Mouse (Mus musculus) megakaryocyte, embryonic 14.5 days (primary cell): ENCODE measurements around the gene Fam83d. TPM values are rescaled to one million over a fixed set of nuclear protein-coding genes. Genes with fewer than 3 reads are reported as not detected.

ENCODE experiments used
- H3K27me3 ChIP-seq: replicated peaks from 2 replicates; pipeline ENCODE3; 2012; ENCODE audit warnings: inconsistent platforms
- H3K36me3 ChIP-seq: replicated peaks from 2 replicates; pipeline ENCODE3; 2012; ENCODE audit warnings: low read length, inconsistent platforms, mixed read lengths
- H3K4me1 ChIP-seq: 2 replicates; pipeline ENCODE4 v1.6.1; 2012; ENCODE audit warnings: inconsistent platforms
- H3K4me3 ChIP-seq: replicated peaks from 2 replicates; pipeline ENCODE3; 2012; ENCODE audit warnings: moderate library complexity, mild to moderate bottlenecking, inconsistent platforms
- H3K9me3 ChIP-seq: 2 replicates; pipeline ENCODE4 v1.6.1; 2012; ENCODE audit warnings: inconsistent platforms
- FLI1 ChIP-seq: IDR thresholded peaks from 2 replicates; pipeline ENCODE4 v1.6.1; 2012; ENCODE audit warnings: low read length, inconsistent platforms, mixed read lengths
- GATA1 ChIP-seq: IDR thresholded peaks from 3 replicates; pipeline ENCODE4 v1.6.1; 2012; ENCODE audit warnings: mixed read lengths, low read length, inconsistent platforms, borderline replicate concordance
- polyA plus RNA-seq: library from polyadenylated mRNA; stranded (reverse); fragments of >175 nt; gene quantifications from 2 replicates; pipeline ENCODE4 v1.2.3, GENCODE M21; 2012; ENCODE audit warnings: low replicate concordance; ENCODE audit not compliant: insufficient read depth

Fam83d gene
- polyA plus RNA-seq, 1 experiment = 2.8 TPM

- Histone ChIP-seq H3K4me1 (peaks cover 79% of the 10 kb centered on the region), H3K36me3 (peaks cover 53% of the 10 kb centered on the region), H3K27me3 (no peaks in the 10 kb centered on the region), H3K9me3 (no peaks in the 10 kb centered on the region), H3K4me3 (no peak overlapping the region)
- TF ChIP-seq FLI1 (no peak), GATA1 (no peak)
These were observed 4.9 kb downstream of the Fam83d start for GRCm38 (mm10) chr2:158772808-158773207.

- Histone ChIP-seq H3K27me3 (no peaks in the 10 kb centered on the region), H3K4me1 (peaks cover 61% of the 10 kb centered on the region), H3K4me3 (peak overlapping the region; percentile 16), H3K9me3 (no peaks in the 10 kb centered on the region), H3K36me3 (peaks cover 72% of the 10 kb centered on the region)
- no peak for TF ChIP-seq FLI1
- no peak for TF ChIP-seq GATA1
These were observed 7.0 kb downstream of the Fam83d start for GRCm38 (mm10) chr2:158774886-158775285.

- no peaks in the 10 kb centered on the region for H3K9me3 ChIP-seq
- no peak overlapping the region for H3K4me3 ChIP-seq
- H3K4me1 ChIP-seq = peaks cover 44% of the 10 kb centered on the region
- peaks cover 84% of the 10 kb centered on the region for H3K36me3 ChIP-seq
- TF ChIP-seq GATA1 = no peak
- no peak for TF ChIP-seq FLI1
- H3K27me3 ChIP-seq = no peaks in the 10 kb centered on the region
These were observed 8.8 kb downstream of the Fam83d start for GRCm38 (mm10) chr2:158776716-158777115.

- H3K4me3 ChIP-seq = no peak overlapping the region
- H3K36me3 ChIP-seq = peaks cover 85% of the 10 kb centered on the region
- H3K27me3 ChIP-seq = no peaks in the 10 kb centered on the region
- TF ChIP-seq GATA1 = no peak
- no peak for TF ChIP-seq FLI1
- H3K4me1 ChIP-seq = peaks cover 43% of the 10 kb centered on the region
- no peaks in the 10 kb centered on the region for H3K9me3 ChIP-seq
These were observed 9.6 kb downstream of the Fam83d start for GRCm38 (mm10) chr2:158777490-158777889.

- Histone ChIP-seq H3K4me3 (no peak overlapping the region), H3K27me3 (no peaks in the 10 kb centered on the region), H3K4me1 (peaks cover 37% of the 10 kb centered on the region), H3K36me3 (peaks cover 85% of the 10 kb centered on the region), H3K9me3 (no peaks in the 10 kb centered on the region)
- TF ChIP-seq GATA1 = no peak
- TF ChIP-seq FLI1 = no peak
These were observed 10.5 kb downstream of the Fam83d start for GRCm38 (mm10) chr2:158778349-158778748.

GRCm38 (mm10) chr2:158781126-158781525 is 13.2 kb downstream of the Fam83d start:
- no peaks in the 10 kb centered on the region for H3K9me3 ChIP-seq
- TF ChIP-seq GATA1 = no peak
- TF ChIP-seq FLI1 = no peak
- H3K27me3 ChIP-seq = no peaks in the 10 kb centered on the region
- peaks cover 96% of the 10 kb centered on the region for H3K36me3 ChIP-seq
- H3K4me3 ChIP-seq = no peak overlapping the region
- H3K4me1 ChIP-seq = peaks cover 19% of the 10 kb centered on the region

GRCm38 (mm10) chr2:158786927-158787795 is 19.3 kb downstream of the Fam83d start:
- H3K36me3 ChIP-seq = peaks cover 47% of the 10 kb centered on the region
- no peaks in the 10 kb centered on the region for H3K9me3 ChIP-seq
- no peaks in the 10 kb centered on the region for H3K27me3 ChIP-seq
- TF ChIP-seq FLI1 (no peak), GATA1 (no peak)
- peaks cover 18% of the 10 kb centered on the region for H3K4me1 ChIP-seq
- H3K4me3 ChIP-seq = no peak overlapping the region

GRCm38 (mm10) chr2:158794494-158795004 is 26.7 kb downstream of the Fam83d start, which contains the start of gene Dhx35:
Gene Dhx35, plus strand, starts transcription at chr2:158794807.
- Histone ChIP-seq H3K9me3 (0 out of 2 replicates have a peak, but pooled peaks cover 1% of the 10 kb centered on the region), H3K36me3 (peaks cover 9% of the 10 kb centered on the region), H3K4me1 (peaks cover 47% of the 10 kb centered on the region), H3K27me3 (no peaks in the 10 kb centered on the region), H3K4me3 (peak within 1 kb of the TSS; percentile 98)
- TF ChIP-seq FLI1 (no peak), GATA1 (no peak)

GRCm38 (mm10) chr2:158795043-158795442 is 27.1 kb downstream of the Fam83d start:
- no peaks in the 10 kb centered on the region for H3K27me3 ChIP-seq
- H3K4me3 ChIP-seq = peak overlapping the region; percentile 98
- H3K4me1 ChIP-seq = peaks cover 47% of the 10 kb centered on the region
- peaks cover 14% of the 10 kb centered on the region for H3K36me3 ChIP-seq
- H3K9me3 ChIP-seq = 0 out of 2 replicates have a peak, but pooled peaks cover 4% of the 10 kb centered on the region
- TF ChIP-seq GATA1 = no peak
- TF ChIP-seq FLI1 = no peak

GRCm38 (mm10) chr2:158795875-158796274 is 28.0 kb downstream of the Fam83d start:
- TF ChIP-seq FLI1 (no peak), GATA1 (no peak)
- Histone ChIP-seq H3K27me3 (no peaks in the 10 kb centered on the region), H3K4me3 (no peak overlapping the region), H3K36me3 (peaks cover 22% of the 10 kb centered on the region), H3K4me1 (peaks cover 47% of the 10 kb centered on the region), H3K9me3 (0 out of 2 replicates have a peak, but pooled peaks cover 4% of the 10 kb centered on the region)
